Mouse (Mus musculus): ENCODE data around the gene Slc25a26. TPM values are rescaled to one million over a fixed set of nuclear protein-coding genes. Genes with fewer than 3 reads are reported as not detected.

Gene Slc25a26
- 1.9 and 2.7 TPM in 2 replicates for polyA plus RNA-seq (2012; ENCODE audit: low replicate concordance)

DNA sequence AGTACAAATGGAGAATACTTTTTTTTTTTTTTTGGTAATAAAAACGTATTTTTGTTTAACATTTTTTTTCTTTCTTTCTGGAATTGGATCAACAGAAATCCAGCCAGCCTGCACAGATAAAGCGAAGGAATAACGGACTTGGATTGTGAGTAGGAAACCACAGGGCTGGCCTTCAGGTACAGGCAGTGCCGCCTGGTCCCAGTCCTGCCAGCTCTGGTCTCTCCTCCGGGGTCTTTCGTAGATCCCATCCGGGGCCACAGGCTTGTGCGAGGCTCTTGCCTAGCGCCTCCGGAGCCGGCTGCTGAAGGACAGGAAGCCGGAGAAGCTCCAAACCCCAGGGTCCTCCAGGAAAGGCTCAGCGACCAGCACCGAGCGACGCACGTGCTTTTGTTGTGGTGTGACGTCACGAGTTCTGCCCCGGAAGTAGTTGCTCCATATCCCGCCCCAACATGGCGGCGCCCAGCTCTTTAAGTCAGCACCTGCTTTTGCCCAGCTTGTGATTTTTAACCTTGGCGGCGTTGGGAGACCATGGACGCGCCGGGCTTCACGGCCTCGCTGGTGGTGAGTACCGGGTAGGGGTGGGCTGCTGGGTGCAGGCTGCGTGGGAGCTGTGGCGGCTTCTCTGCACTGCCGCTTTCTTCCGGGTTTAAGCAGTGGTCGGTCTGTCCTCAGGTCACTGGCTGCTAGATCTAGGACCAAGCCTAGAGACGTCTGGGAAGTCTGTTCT, at the start of gene Slc25a26:
Gene Slc25a26, plus strand, starts transcription at position 435 of the 727 bp plus-strand sequence.

Other genes with a start within 250 kb of the Slc25a26 start
- 0.48 and 0.52 TPM in 2 replicates for gene Magi1, start 216.4 kb upstream of the Slc25a26 start, polyA plus RNA-seq (2012; ENCODE audit: low replicate concordance)
- gene Lrig1, start 199.8 kb downstream of the Slc25a26 start, polyA plus RNA-seq (2012; ENCODE audit: low replicate concordance): 2.8 and 3.2 TPM in 2 replicates